Mouse (Mus musculus): ENCODE results near the gene Olfr157.
"Not testable (repeated sequence)": the region's sequence is repeated elsewhere in the genome, so short reads cannot be mapped to it uniquely, and the experiment has no call there.

Gene Olfr157

GRCm38 (mm10) chr4:43798936-43799335 is 41.1 kb downstream of the Olfr157 start:
- DNase-seq (ENCODE audit: extremely low spot score, low read depth, low spot score) = no peak

- not testable (repeated sequence) for DNase-seq (ENCODE audit: extremely low spot score, low read depth, low spot score)
Measured at GRCm38 (mm10) chr4:43795844-43796243, 44.2 kb downstream of the Olfr157 start.

GRCm38 (mm10) chr4:43795296-43795695 is 44.7 kb downstream of the Olfr157 start:
- DNase-seq (ENCODE audit: extremely low spot score, low read depth, low spot score) = no peak

All from hindlimb bud, embryonic 11.5 days (tissue).